Mouse (Mus musculus): Measurements from ENCODE around the gene Olfr467. TPM values are rescaled to one million over a fixed set of nuclear protein-coding genes. Genes with fewer than 3 reads are reported as not detected.
"Not testable (repeated sequence)": the region's sequence is repeated elsewhere in the genome, so short reads cannot be mapped to it uniquely, and the experiment has no call there.

Olfr467 gene
- polyA plus RNA-seq, 1 experiment from 2014 or later, result not detected

GRCm38 (mm10) chr7:107823867-107824266 lies 11.8 kb downstream of the Olfr467 start:
- not testable (repeated sequence) for H3K27ac ChIP-seq (ENCODE audit: low read length); H3K9me3 ChIP-seq (replicated peaks; ENCODE audit: control insufficient read depth, low read length); H3K4me1 ChIP-seq (ENCODE audit: control insufficient read depth, insufficient read depth, low read length); H3K36me3 ChIP-seq (ENCODE audit: control insufficient read depth, insufficient read depth, low read length); H3K4me2 ChIP-seq (ENCODE audit: low read depth, low read length); H3K9ac ChIP-seq (ENCODE audit: low read length); ATAC-seq (ENCODE audit: insufficient read depth, low FRiP score); H3K27me3 ChIP-seq (ENCODE audit: control insufficient read depth, insufficient read depth, low read length); H3K4me3 ChIP-seq (replicated peaks; ENCODE audit: low read length)
- WGBS, result 41% methylated on average over 2 of the region's 2 CpGs

- not testable (repeated sequence) for H3K9ac ChIP-seq (ENCODE audit: low read length); H3K27me3 ChIP-seq (ENCODE audit: control insufficient read depth, insufficient read depth, low read length); H3K9me3 ChIP-seq (replicated peaks; ENCODE audit: control insufficient read depth, low read length); H3K4me1 ChIP-seq (ENCODE audit: control insufficient read depth, insufficient read depth, low read length); H3K27ac ChIP-seq (ENCODE audit: low read length); H3K36me3 ChIP-seq (ENCODE audit: control insufficient read depth, insufficient read depth, low read length); H3K4me3 ChIP-seq (replicated peaks; ENCODE audit: low read length); ATAC-seq (ENCODE audit: insufficient read depth, low FRiP score); H3K4me2 ChIP-seq (ENCODE audit: low read depth, low read length)
Observed at GRCm38 (mm10) chr7:107825441-107825840, 13.4 kb downstream of the Olfr467 start, which contains the start of gene Olfr469. Olfr469 (minus strand) TSS chr7:107825541.

GRCm38 (mm10) chr7:107841719-107842118 lies 29.7 kb downstream of the Olfr467 start:
- H3K27ac ChIP-seq (ENCODE audit: low read length), result no peak overlapping the region
- no peaks in the 10 kb centered on the region for H3K9me3 ChIP-seq (replicated peaks; ENCODE audit: control insufficient read depth, low read length)
- H3K4me1 ChIP-seq (ENCODE audit: control insufficient read depth, insufficient read depth, low read length), result no peaks in the 10 kb centered on the region
- no peak for ATAC-seq (ENCODE audit: insufficient read depth, low FRiP score)
- H3K4me2 ChIP-seq (ENCODE audit: low read depth, low read length), result no peak overlapping the region
- no peak overlapping the region for H3K9ac ChIP-seq (ENCODE audit: low read length)
- H3K36me3 ChIP-seq (ENCODE audit: control insufficient read depth, insufficient read depth, low read length), result no peaks in the 10 kb centered on the region
- H3K4me3 ChIP-seq (replicated peaks; ENCODE audit: low read length), result no peak overlapping the region
- WGBS, result 69% methylated on average over 1 of the region's 1 CpGs
- H3K27me3 ChIP-seq (ENCODE audit: control insufficient read depth, insufficient read depth, low read length), result no peaks in the 10 kb centered on the region

- not testable (repeated sequence) for H3K36me3 ChIP-seq (ENCODE audit: control insufficient read depth, insufficient read depth, low read length); H3K9me3 ChIP-seq (replicated peaks; ENCODE audit: control insufficient read depth, low read length); H3K27me3 ChIP-seq (ENCODE audit: control insufficient read depth, insufficient read depth, low read length); H3K4me3 ChIP-seq (replicated peaks; ENCODE audit: low read length); H3K9ac ChIP-seq (ENCODE audit: low read length); H3K4me1 ChIP-seq (ENCODE audit: control insufficient read depth, insufficient read depth, low read length); H3K27ac ChIP-seq (ENCODE audit: low read length); ATAC-seq (ENCODE audit: insufficient read depth, low FRiP score); H3K4me2 ChIP-seq (ENCODE audit: low read depth, low read length)
- 78% methylated on average over 1 of the region's 1 CpGs for WGBS
Observed at GRCm38 (mm10) chr7:107847390-107847789, 35.3 kb downstream of the Olfr467 start, which contains the start of gene Olfr470. Olfr470 (minus strand) TSS chr7:107847490.

Other genes with a start within 250 kb of the Olfr467 start
- 17.1 and 19.6 TPM in 2 replicates for gene Olfml1, start 244.8 kb upstream of the Olfr467 start, polyA plus RNA-seq (2015; fragmentation: Nextera tagmentation; extraction: Ambion mirVana)
- 20.3 and 24.6 TPM in 2 replicates for gene Ppfibp2, start 217.1 kb upstream of the Olfr467 start, polyA plus RNA-seq (2015; fragmentation: Nextera tagmentation; extraction: Ambion mirVana)
- gene 5330417H12Rik, start 187.1 kb upstream of the Olfr467 start, polyA plus RNA-seq (2015; fragmentation: Nextera tagmentation; extraction: Ambion mirVana), result not detected in 2 replicates
- 0.25 and 0.34 TPM in 2 replicates for gene Cyb5r2, start 54.2 kb upstream of the Olfr467 start, polyA plus RNA-seq (2015; fragmentation: Nextera tagmentation; extraction: Ambion mirVana)
- gene Ovch2, start 11.1 kb upstream of the Olfr467 start, polyA plus RNA-seq (2015; fragmentation: Nextera tagmentation; extraction: Ambion mirVana), result not detected in 2 replicates
- gene Olfr469, start 13.3 kb downstream of the Olfr467 start, polyA plus RNA-seq (2015; fragmentation: Nextera tagmentation; extraction: Ambion mirVana), result not detected in 2 replicates
- gene Olfr470, start 35.2 kb downstream of the Olfr467 start, polyA plus RNA-seq (2015; fragmentation: Nextera tagmentation; extraction: Ambion mirVana), result not detected in 2 replicates
- gene Olfr472, start 85.6 kb downstream of the Olfr467 start, polyA plus RNA-seq (2015; fragmentation: Nextera tagmentation; extraction: Ambion mirVana), result not detected in 2 replicates
- gene Olfr473, start 118.2 kb downstream of the Olfr467 start, polyA plus RNA-seq (2015; fragmentation: Nextera tagmentation; extraction: Ambion mirVana), result not detected in 2 replicates
- not detected in 2 replicates for gene Olfr474, start 142.4 kb downstream of the Olfr467 start, polyA plus RNA-seq (2015; fragmentation: Nextera tagmentation; extraction: Ambion mirVana)
- not detected in 2 replicates for gene Olfr476, start 152.5 kb downstream of the Olfr467 start, polyA plus RNA-seq (2015; fragmentation: Nextera tagmentation; extraction: Ambion mirVana)
- not detected in 2 replicates for gene Olfr477, start 174.4 kb downstream of the Olfr467 start, polyA plus RNA-seq (2015; fragmentation: Nextera tagmentation; extraction: Ambion mirVana)
- not detected in 2 replicates for gene Olfr478, start 221.7 kb downstream of the Olfr467 start, polyA plus RNA-seq (2015; fragmentation: Nextera tagmentation; extraction: Ambion mirVana)
- not detected in 2 replicates for gene Olfr479, start 238.4 kb downstream of the Olfr467 start, polyA plus RNA-seq (2015; fragmentation: Nextera tagmentation; extraction: Ambion mirVana)